Mouse (Mus musculus) heart, embryonic 16.5 days (tissue): ENCODE data around the gene Slc25a26. TPM values are rescaled to one million over a fixed set of nuclear protein-coding genes. Genes with fewer than 3 reads are reported as not detected.

Experiments used
- ATAC-seq: fragments of 200-750 bp; cut with Nextera tagmentation; replicated peaks from 2 replicates; pipeline ENCODE4 v1.8.0; 2017; ENCODE audit warnings: moderate number of reproducible peaks; ENCODE audit not compliant: insufficient read depth, low FRiP score; ENCODE audit errors: extremely low read depth
- H3K27ac ChIP-seq: fragments of 300-500 bp; sonication (generic); 2 replicates; pipeline ENCODE4 v1.5.1; 2014; ENCODE audit warnings: mild to moderate bottlenecking, low read length, control low read depth, moderate library complexity
- H3K27me3 ChIP-seq: fragments of 300-500 bp; sonication (generic); 2 replicates; pipeline ENCODE4 v1.6.1; 2014; ENCODE audit warnings: low read length, mixed read lengths; ENCODE audit not compliant: control insufficient read depth, insufficient read depth
- H3K36me3 ChIP-seq: fragments of 300-500 bp; sonication (generic); 2 replicates; pipeline ENCODE4 v1.6.1; 2014; ENCODE audit not compliant: control insufficient read depth, insufficient read depth
- H3K4me1 ChIP-seq: fragments of 300-500 bp; sonication (generic); 2 replicates; pipeline ENCODE4 v1.6.1; 2014; ENCODE audit warnings: low read length, mixed read lengths; ENCODE audit not compliant: control insufficient read depth, insufficient read depth
- H3K4me2 ChIP-seq: fragments of 300-500 bp; sonication (generic); 2 replicates; pipeline ENCODE4 v1.6.1; 2014; ENCODE audit warnings: low read depth, mild to moderate bottlenecking, control low read depth, low read length
- H3K4me3 ChIP-seq: fragments of 300-500 bp; sonication (generic); 2 replicates; pipeline ENCODE4 v1.5.1; 2014; ENCODE audit warnings: mild to moderate bottlenecking, control low read depth, low read length
- H3K9ac ChIP-seq: fragments of 300-500 bp; sonication (generic); 2 replicates; pipeline ENCODE4 v1.6.1; 2014; ENCODE audit warnings: low read length, control low read depth
- H3K9me3 ChIP-seq: fragments of 300-500 bp; sonication (generic); replicated peaks from 2 replicates; pipeline ENCODE4 v1.6.1; 2016; ENCODE audit warnings: low read length; ENCODE audit not compliant: control insufficient read depth
- WGBS: fragments of 180-500 bp; shearing (Covaris S2); extraction: QIAGEN DNeasy Blood & Tissue Kit; methylation state at CpG from one replicate; pipeline ENCODE4 v1.1.7; 2014; 5-methylcytosine and 5-hydroxymethylcytosine counted together
- polyA plus RNA-seq: library from polyadenylated mRNA; unstranded; fragments of >200 nt; fragmentation: Nextera tagmentation; extraction: Ambion mirVana; gene quantifications from 2 replicates; pipeline ENCODE4 v1.2.1, GENCODE M21; 2015

Slc25a26 gene
- 13.4 and 15.3 TPM in 2 replicates for polyA plus RNA-seq

DNA sequence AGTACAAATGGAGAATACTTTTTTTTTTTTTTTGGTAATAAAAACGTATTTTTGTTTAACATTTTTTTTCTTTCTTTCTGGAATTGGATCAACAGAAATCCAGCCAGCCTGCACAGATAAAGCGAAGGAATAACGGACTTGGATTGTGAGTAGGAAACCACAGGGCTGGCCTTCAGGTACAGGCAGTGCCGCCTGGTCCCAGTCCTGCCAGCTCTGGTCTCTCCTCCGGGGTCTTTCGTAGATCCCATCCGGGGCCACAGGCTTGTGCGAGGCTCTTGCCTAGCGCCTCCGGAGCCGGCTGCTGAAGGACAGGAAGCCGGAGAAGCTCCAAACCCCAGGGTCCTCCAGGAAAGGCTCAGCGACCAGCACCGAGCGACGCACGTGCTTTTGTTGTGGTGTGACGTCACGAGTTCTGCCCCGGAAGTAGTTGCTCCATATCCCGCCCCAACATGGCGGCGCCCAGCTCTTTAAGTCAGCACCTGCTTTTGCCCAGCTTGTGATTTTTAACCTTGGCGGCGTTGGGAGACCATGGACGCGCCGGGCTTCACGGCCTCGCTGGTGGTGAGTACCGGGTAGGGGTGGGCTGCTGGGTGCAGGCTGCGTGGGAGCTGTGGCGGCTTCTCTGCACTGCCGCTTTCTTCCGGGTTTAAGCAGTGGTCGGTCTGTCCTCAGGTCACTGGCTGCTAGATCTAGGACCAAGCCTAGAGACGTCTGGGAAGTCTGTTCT lies at the start of gene Slc25a26:
Slc25a26 (plus strand) TSS at position 435 of the 727 bp plus-strand sequence.
- Histone ChIP-seq H3K4me1 (peaks cover 5% of the 10 kb centered on the region; the same call in 1 of the 2 replicates), H3K4me2 (peak within 1 kb of the TSS; percentile 88), H3K27ac (peak within 1 kb of the TSS; percentile 71), H3K36me3 (no peaks in the 10 kb centered on the region), H3K27me3 (no peaks in the 10 kb centered on the region), H3K9ac (peak within 1 kb of the TSS; percentile 73), H3K9me3 (no peaks in the 10 kb centered on the region), H3K4me3 (peak within 1 kb of the TSS; percentile 74)
- under 1% methylated on average over 37 of the region's 37 CpGs for WGBS
- ATAC-seq, result peak; percentile 96

DNA sequence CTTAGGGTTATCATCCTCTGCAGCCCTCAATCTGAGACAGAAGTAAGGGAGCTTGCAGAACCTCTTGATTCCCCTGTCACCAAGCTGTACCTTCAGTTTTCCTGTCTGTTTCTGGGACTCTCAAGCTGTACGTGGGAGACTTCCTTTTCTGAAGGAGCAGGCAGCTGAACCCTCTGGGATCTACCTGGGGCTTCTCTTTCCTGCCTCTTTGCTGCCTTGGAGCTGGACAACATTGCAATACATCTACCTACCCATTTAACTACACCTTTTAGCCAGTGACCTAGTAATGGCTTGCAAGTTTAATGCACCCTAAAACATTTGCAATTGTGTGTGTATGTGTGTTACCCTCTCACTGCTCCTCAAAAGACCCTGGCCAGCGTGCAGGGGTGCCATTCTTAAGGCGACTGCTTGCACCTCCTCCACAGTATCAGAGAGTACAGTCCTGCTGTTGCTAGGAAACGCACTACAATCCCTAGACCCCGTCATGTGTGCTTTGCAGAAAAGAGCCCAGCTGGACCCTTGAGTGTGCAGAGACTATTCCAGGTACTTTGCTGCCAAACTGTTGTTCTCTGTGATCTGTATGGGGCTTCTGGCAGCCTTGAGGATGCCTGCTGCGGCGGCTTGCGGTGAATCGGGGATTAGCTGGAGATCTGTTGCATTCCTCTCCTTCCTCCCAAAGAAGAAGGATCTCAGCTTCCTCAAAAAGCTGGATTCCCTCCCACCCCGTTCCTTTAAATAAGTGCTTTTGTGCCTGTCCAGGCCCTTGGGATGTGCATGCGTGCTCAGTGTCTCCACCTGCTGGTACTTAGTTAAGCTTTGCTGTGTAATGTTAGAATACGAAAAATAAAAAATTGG lies 35.9 kb upstream of the Slc25a26 start:
- no peaks in the 10 kb centered on the region for H3K36me3 ChIP-seq
- peak; percentile 65; the same call in 1 of the 2 replicates for ATAC-seq

DNA sequence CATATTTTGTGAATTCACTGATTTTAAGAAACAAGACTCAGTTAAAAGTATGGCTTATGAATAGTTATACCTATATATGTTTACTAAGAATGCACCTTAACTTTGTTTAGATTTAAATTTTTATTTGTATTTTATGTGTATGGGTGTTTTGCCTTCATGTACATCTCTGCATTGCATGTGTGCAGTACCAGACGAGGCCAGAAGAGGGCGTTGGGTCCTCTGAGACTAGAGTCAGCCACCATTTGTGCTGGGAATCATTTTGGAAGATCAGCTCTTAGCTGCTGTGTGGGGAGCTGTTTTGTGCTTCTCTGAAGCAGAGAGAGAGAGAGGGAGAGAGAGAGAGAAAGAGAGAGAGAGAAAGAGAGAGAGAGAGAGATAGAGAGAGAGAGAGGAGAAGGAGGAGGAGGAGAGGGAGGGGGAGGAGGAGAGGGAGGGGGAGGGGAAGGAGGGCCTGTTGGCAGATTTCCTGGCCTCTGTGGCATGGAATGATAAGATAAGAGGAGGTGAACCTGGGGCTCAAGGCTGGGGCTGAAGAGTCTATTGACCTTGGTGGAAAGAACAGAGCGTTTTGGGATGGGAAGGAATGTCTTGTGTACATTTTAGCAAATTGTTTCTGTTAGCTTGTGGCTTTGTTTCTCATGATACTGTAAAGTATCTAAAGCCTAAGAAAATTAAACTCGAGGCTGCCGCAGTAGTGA lies 33.5 kb upstream of the Slc25a26 start:
- ATAC-seq, result no peak
- H3K27me3 ChIP-seq, result no peaks in the 10 kb centered on the region
- peak overlapping the region; percentile 56 for H3K27ac ChIP-seq
- no peak overlapping the region for H3K9ac ChIP-seq
- H3K4me1 ChIP-seq, result peaks cover 8% of the 10 kb centered on the region
- no peak overlapping the region for H3K4me2 ChIP-seq
- H3K9me3 ChIP-seq, result no peaks in the 10 kb centered on the region
- 17% methylated on average over 5 of the region's 5 CpGs for WGBS
- H3K4me3 ChIP-seq, result no peak overlapping the region
- no peaks in the 10 kb centered on the region for H3K36me3 ChIP-seq

More for the DNA sequence above, 35.9 kb upstream of the Slc25a26 start:
- WGBS, result 19% methylated on average over 12 of the region's 12 CpGs
- Histone ChIP-seq H3K27ac (no peak overlapping the region), H3K9me3 (no peaks in the 10 kb centered on the region), H3K4me2 (peak overlapping the region; percentile 55), H3K4me3 (peak overlapping the region; percentile 23; the same call in 1 of the 2 replicates), H3K9ac (peak overlapping the region; percentile 49; the same call in 1 of the 2 replicates), H3K4me1 (peaks cover 8% of the 10 kb centered on the region), H3K27me3 (no peaks in the 10 kb centered on the region)

DNA sequence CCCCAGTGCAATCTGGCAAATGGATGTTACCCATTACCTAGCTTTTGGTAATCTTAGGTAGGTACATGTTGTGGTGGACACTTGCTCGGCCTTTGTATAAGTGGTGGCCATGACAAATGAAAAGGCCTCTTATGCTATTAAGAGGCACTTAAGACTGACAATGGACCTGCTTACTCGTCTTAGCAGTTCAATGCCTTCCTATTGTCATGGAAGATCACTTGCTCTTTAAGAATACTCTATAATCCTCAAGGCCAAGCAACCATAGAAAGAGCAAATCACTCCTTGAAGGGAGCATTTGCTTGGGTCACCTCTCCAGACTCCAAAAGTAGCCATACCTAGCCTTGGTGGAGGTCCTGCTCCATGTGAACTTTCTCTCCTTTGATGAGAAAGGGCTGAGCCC lies 7.4 kb upstream of the Slc25a26 start:
- Histone ChIP-seq H3K9me3 (no peaks in the 10 kb centered on the region), H3K27ac (no peak overlapping the region), H3K9ac (no peak overlapping the region), H3K36me3 (no peaks in the 10 kb centered on the region), H3K4me1 (no peaks in the 10 kb centered on the region), H3K4me2 (no peak overlapping the region), H3K27me3 (no peaks in the 10 kb centered on the region), H3K4me3 (no peak overlapping the region)
- 52% methylated on average over 2 of the region's 2 CpGs for WGBS
- ATAC-seq, result no peak

DNA sequence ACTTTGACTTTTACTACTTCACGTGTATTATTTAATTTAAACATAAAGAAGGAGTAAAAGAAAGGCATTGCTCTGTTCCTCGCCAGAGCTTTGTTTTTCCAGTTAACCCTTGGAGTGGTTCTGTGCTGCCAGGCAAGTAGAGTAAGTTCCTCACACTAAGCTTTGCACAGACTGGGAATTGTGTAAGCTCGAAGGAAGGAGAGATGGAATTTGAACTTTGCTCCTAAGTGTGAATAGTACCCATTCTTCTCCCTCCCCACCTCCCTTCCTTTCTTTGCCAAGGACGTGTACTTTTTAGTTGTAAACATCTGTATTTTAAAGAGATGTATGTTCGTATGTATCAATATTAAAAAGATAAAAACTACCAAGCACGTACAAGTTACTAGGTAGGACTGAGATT lies 3.8 kb downstream of the Slc25a26 start:
- Histone ChIP-seq H3K4me3 (no peak overlapping the region), H3K9ac (no peak overlapping the region), H3K4me1 (peaks cover 5% of the 10 kb centered on the region; the same call in 1 of the 2 replicates), H3K27ac (no peak overlapping the region), H3K9me3 (no peaks in the 10 kb centered on the region), H3K36me3 (no peaks in the 10 kb centered on the region), H3K27me3 (no peaks in the 10 kb centered on the region), H3K4me2 (no peak overlapping the region)
- ATAC-seq, result no peak
- WGBS, result 66% methylated on average over 6 of the region's 6 CpGs

DNA sequence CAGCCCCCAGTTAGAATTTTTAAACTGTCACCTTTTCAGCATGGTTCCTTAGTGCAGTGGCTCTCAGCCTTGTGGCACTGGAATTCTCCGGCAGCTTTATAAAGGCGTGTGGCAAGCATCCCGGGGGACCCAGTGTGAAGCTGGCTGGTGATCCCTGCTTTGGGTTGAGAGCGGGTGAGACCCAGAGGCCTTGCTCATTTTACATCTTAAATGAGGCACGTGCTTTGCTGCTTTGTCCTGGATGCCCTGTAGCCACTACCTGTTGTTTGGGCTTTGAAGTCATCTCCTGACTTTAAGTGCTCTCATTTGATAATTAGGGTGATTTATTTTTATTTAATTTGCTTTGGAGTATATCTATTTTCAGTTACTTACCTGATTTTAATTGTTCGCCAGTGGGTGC lies 7.8 kb downstream of the Slc25a26 start:
- Histone ChIP-seq H3K4me2 (no peak overlapping the region), H3K27ac (no peak overlapping the region), H3K36me3 (no peaks in the 10 kb centered on the region), H3K9ac (no peak overlapping the region), H3K9me3 (no peaks in the 10 kb centered on the region), H3K27me3 (no peaks in the 10 kb centered on the region), H3K4me3 (no peak overlapping the region), H3K4me1 (no peaks in the 10 kb centered on the region)
- ATAC-seq, result no peak
- WGBS, result 86% methylated on average over 6 of the region's 6 CpGs

DNA sequence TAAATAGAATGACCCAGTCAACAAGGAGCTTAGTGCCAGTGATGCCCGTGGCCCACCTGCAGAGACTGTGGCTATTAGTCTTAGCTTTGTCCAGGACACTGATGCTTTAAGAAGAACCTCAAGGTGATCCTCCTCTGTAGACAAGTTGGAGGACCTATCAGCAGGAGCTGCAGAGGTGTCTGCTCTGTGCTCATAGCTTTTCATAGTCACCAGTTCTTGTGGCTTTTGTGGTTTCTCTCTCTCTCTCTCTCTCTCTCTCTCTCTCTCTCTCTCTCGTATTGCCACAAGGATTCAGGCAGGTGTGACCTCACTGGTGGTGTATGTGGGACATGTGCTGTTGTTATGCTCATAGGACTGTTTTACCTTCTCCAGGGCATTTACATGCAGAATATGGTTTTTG lies 8.7 kb downstream of the Slc25a26 start:
- H3K27ac ChIP-seq, result no peak overlapping the region
- H3K4me2 ChIP-seq, result no peak overlapping the region
- H3K9me3 ChIP-seq, result no peaks in the 10 kb centered on the region
- 58% methylated on average over 2 of the region's 2 CpGs for WGBS
- no peaks in the 10 kb centered on the region for H3K4me1 ChIP-seq
- H3K4me3 ChIP-seq, result no peak overlapping the region
- no peak for ATAC-seq
- no peak overlapping the region for H3K9ac ChIP-seq
- H3K36me3 ChIP-seq, result no peaks in the 10 kb centered on the region
- H3K27me3 ChIP-seq, result no peaks in the 10 kb centered on the region

DNA sequence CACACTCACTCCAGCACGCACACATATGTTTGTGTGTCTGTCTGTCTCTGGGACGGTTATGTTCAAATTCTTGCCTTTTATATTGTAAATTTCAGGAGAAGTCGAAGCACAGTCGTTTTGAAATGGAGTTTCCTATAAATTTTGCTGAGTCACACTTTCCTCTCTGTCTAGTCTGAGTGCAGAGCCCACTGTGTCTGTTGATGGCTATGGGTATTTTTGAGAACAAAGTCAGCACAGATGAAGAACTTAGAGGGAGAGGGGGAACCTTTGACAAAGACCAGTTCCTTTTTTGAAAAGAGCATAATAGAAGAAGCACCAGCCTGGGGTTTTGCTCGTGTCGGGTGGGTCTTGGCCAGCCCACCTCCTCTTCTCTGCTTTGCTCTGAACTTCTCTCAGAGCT lies 9.1 kb downstream of the Slc25a26 start:
- Histone ChIP-seq H3K9me3 (no peaks in the 10 kb centered on the region), H3K36me3 (no peaks in the 10 kb centered on the region), H3K27ac (no peak overlapping the region), H3K4me1 (no peaks in the 10 kb centered on the region), H3K4me3 (no peak overlapping the region), H3K27me3 (no peaks in the 10 kb centered on the region), H3K9ac (no peak overlapping the region), H3K4me2 (no peak overlapping the region)
- ATAC-seq, result no peak
- WGBS, result 70% methylated on average over 6 of the region's 6 CpGs
